Mouse (Mus musculus) heart, adult 9 months (tissue): ENCODE measurements around the gene Gm10073.
"Not testable (repeated sequence)": the region's sequence is repeated elsewhere in the genome, so short reads cannot be mapped to it uniquely, and the experiment has no call there.

ENCODE experiments used
- DNase-seq, 2 experiments: peaks; one replicate each; pipeline ENCODE4 v3.0.0; 2022; ENCODE audit warnings: low spot score in 2 of 2

Gene Gm10073

GRCm38 (mm10) chr8:106573168-106573567 is at the start of gene Gm10073:
Gene Gm10073 (minus strand): TSS chr8:106573461.
- DNase-seq, result not testable (repeated sequence)

DNA sequence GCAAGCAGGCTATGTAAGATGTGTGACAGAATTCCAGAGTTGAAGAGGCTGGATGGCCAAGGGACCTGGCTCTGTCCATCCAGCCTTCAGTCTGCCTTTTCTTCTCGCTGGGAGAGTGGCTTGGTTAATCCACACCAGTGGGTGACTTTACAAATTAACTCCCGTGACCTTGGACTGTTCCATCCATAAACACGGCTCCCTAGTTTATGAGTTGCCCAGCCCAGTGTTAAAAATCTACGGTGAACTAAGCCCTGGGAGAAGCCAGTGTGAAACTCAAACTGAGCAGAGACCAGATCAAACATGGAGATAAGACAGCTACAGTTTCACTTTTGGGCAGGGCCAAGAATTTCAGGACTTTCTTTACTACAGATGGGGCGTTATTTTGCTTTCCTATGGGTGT is 49.8 kb upstream of the Gm10073 start:
- no peak for DNase-seq

DNA sequence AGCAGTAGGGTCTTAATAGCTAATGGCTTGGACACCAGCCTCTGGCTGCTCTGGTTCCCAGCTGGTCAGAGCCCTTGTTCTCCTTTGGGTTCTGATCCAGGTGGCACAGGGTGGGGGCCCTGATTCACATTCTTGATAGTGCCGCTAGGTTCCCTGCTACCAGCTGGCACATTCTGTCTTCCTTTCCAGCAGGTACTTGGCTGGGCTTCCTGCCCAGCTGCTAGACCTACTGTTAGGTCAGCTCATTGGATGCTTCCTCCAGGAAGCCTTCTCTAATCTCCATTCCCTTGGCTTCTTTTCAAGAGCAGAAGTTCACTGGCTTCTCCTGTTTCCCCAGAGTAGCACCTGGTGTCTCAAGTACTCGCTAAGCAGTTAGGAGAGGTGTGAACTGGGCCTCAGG is 47.2 kb upstream of the Gm10073 start:
- DNase-seq, result no peak

DNA sequence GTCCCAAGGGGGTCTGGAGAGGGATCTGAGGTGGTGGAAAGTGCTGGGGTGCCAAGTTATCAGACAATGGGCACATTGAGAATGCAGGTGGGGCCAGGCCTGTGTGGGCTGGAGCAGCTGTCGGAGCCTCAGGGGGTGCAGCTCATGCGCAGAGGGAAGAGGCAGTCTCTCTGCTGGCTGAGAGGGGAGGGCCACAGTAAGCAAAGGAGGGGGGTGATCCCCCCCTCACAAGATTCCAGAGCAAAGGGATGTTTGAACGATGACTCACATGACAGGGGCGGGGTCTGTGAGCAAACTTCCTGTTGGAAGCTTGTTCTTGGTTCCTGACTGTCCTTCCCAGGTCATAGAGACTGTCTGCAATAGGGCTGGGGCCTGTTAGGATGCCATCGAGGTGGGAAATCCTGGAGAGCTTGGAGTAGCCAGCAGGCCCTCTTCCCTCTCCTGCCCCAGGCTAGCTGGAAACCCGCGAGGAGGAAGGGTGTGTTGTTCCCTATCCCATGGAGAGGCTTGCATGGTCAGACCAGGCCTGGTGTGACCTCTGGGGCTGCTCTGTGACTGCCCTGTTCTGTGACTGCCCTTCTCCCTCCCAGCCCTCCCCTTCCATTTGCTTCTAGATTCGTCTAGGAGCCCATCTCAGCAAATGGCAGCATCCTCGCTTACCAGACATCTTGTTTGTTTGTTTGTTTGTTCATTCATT is 46.4 kb upstream of the Gm10073 start:
- DNase-seq, result peak; percentile 37 to 43

GRCm38 (mm10) chr8:106618324-106618723 is 45.1 kb upstream of the Gm10073 start:
- DNase-seq, result no peak

DNA sequence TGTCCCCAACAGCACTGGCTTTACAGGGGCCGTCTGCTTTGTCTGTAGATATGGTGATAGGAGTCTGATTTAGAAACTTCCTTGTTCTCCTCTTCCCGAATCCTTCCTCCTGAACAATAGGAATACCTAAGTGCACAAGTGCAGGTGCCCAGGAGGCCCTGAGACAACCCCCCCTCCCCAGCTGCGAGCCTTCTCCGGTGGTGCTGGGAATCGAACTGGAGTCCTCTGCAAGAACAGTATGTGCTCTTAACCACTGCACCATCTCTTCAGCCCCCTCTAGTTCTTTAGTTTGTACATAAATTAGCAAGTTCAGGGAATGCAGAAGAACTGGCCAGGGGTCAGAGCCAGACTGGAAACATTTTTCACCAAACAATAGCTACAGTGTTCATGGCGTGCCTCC is 44.6 kb upstream of the Gm10073 start:
- no peak for DNase-seq

DNA sequence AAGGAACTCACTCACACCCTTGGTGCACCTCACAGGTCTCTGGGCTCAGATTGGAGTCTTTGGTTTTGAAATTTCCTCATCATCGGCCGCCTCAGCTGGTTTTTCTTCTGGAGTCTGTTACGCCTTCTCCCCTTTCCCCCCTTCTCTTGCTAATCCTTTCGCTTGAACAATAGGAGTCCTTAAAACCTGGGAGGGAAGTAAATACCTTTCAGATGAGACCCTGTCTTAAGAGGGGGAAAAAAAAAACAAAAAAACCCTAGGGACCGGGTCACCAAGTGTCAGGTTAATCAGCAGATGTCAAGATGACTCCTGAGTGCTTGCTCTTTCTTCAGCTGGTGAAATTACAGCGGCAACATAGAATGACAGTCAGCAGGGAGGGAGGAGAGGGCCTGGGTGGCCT is 43.9 kb upstream of the Gm10073 start:
- no peak for DNase-seq

DNA sequence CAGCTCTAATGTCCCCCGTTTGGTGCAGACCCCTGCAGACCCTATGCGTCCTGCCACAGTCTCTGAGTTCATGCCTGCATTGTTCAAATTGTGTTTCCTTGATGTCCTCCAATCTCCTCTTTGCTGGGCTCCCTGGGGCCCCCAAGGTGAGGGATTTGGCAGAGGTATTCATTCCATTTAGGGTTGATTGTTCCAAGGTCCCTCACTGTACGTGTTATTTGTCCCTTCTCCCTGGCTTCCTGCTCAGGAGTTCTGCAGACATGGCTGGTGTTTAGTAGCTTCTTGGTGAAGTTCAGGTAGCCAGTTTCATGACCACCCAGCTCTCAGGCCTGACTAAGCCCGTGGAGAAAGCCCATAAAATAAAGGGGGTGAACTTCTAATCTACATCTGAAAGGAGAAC is 43.4 kb upstream of the Gm10073 start:
- no peak for DNase-seq

- DNase-seq, result no peak
Observed at GRCm38 (mm10) chr8:106615661-106616299, 42.5 kb upstream of the Gm10073 start.

DNA sequence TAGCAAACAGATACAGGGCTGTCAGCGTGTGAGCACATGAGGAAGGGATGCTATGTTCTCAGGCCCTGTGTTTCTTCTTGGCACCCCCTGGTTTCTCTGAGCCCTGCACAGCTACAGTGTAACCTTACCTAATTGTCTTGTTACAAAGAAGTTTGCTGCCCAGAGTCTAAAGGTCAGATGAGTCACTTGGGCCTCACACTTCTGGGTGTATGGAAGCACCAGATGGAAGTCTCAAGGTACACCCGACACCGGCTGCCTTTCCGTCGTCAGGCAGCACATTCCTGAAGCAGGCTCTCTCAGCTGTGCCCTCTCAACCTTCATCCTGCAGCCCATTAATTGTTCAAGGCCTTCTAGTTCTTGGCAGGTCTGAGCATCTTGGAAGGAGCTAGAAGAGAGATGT is 41.4 kb upstream of the Gm10073 start:
- DNase-seq, result no peak

- DNase-seq, result no peak
Observed at GRCm38 (mm10) chr8:106612047-106612446, 38.8 kb upstream of the Gm10073 start.

- DNase-seq, result no peak
Observed at GRCm38 (mm10) chr8:106610958-106611640, 37.8 kb upstream of the Gm10073 start.

- no peak for DNase-seq
Observed at GRCm38 (mm10) chr8:106609076-106609903, 36.0 kb upstream of the Gm10073 start.

- no peak for DNase-seq
Observed at GRCm38 (mm10) chr8:106608425-106608824, 35.2 kb upstream of the Gm10073 start.

- not testable (repeated sequence) for DNase-seq
Observed at GRCm38 (mm10) chr8:106607783-106608182, 34.5 kb upstream of the Gm10073 start.

DNA sequence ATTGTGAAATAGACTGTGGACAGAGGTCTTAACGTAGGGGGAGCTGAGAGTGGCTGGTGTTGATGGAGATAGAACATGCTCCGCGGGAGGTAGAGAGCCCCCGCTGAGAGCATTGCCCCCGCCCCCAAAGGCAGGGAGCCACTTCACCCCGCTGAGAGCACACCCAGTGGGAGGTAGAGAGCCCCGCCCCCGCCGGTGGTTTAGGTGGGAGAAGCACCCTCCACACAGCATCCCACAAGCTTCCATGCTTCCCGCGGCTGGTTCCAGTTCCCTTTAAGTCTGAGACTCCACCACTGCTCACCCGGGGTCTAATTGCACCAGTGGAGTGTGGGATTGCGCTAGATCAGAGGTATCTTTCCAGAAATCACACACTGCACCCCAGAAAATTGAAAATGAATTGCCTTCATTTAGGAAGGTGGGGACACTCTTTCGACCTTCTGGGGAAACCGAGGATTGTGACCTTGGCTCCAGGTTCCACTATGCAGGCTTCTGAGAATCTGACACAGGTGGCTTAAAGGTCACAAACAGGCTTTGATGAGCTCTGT is 33.4 kb upstream of the Gm10073 start:
- no peak for DNase-seq

DNA sequence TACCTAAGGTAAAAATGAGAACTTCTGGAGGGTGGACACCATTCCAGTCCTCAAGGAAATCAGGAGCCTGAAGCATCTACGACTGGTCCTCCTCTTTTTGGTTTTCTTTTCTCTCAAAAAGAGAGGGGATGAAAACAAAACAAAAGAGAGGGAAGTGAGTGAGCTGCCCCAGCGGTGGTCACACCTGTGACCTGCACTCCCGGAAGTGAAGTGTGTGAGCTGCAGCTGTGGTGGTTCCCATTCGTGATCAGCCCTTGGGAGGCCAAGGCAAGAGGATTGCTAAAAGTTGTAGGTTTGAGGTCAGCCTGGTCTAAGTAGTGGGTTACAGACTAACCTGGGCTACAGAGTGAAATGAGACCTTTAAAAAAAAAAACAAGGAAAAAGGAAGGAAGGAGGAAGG is 32.9 kb upstream of the Gm10073 start:
- no peak for DNase-seq

- no peak for DNase-seq
Observed at GRCm38 (mm10) chr8:106605657-106606056, 32.4 kb upstream of the Gm10073 start.

DNA sequence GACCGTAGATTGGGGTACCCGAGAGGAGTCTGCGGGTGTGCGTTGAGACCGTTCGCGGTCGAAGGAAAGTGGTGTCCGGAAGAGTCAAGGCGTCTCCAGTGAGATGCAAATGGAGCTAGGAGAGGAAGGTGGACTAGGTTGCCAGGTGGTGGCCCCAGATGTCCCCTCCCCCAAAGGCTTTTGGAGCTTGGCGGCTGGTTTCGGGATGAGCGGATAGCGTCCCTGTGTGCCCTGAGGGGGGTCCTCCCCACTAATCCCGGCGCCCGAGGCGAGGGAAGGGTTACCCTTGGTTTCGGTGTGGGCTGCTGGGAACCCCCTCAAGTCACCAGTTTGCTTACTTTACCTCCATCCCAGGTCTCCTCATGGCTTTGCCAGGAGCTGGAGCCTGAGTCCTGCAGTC is 30.7 kb upstream of the Gm10073 start:
- DNase-seq, result no peak

DNA sequence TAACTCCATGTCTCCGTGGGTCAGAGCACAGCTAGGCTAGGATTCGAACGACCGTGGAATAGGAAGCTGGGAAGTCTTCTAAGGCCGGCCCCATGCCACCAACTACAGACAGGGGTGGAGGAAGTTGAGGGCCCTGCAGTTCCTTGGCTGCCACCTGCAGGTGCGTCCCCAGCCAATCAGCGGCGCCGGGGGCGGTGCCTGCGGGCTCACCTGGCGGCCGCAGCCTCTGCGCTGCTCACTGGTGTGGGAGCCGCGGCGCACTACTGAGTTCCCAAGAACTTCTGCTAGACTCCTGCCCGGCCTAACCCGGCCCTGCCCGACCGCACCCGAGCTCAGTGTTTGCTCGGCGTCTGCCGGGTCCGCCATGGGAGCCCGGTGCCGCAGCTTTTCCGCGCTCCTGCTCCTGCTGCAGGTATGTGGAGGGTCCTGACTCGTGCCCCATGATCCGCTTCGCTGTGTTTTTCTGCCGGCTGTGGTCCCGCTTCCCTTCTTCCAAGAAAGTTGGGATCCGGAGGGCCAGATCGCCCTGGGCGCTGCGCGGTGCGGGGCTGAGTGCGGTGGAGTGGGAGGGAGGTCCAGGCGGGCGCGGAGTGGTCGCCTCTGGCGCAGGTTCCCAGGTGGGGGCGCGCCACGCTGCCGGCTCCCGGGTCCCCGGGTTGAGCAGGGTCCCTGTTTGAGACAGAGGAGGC is 30.0 kb upstream of the Gm10073 start, which contains the start of gene Cdh1:
Cdh1 (plus strand) TSS at position 221 of the 689 bp plus-strand sequence.
- no peak for DNase-seq
